8 mouse cellular contexts compared by ENCODE assay signal in the genomic region with DNA sequence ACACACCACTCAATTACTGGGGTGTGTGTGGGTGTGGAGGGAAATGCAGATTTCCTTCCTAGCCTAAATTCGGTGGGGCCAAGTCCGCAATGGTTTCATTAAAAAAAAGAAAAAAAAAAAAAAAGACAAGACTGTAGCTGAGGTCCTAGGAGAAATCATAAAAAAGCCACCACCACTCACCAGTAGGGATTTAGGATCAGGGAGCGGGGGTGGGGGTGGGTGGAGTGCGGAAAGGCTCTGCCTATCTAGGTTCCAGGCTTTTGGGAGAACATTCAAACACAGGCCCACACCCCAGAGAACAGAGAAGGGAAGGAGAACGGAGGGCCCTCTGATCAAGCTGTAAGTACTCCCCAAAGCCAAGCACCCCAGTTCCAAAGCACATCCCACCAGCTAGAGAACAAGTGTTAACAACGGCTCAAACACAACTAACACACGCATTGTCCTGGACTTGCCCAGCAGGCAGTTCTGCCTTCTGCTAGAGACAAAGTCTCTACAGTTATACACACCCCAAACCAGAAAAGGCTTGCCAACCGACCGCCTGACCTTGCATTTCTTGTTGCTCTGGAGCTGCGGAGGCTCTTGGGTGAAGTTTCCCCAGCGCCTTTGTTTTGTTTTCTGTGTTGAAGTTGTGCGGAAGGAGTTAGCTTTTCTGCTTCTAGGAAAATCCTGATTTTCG. TPM values are rescaled to one million over a fixed set of nuclear protein-coding genes. Genes with fewer than 3 reads are reported as not detected.
DNase-seq lines count a peak whose midpoint lies in the region; ATAC-seq and TF ChIP-seq lines count a peak whose summit lies in the region.

No protein-coding gene starts in this region.

- under 1% methylated on average over 13 of the region's 13 CpGs for WGBS in embryonic facial prominence, embryonic 10.5 days
- WGBS in liver, adult 2 months, result under 1% methylated on average over 13 of the region's 13 CpGs
- 0% methylated on average over 13 of the region's 13 CpGs for WGBS in neural tube, embryonic 13.5 days

- no peak for TF ChIP-seq POLR2A in liver, adult 2 months (IDR thresholded peaks at IDR 0.05; ENCODE audit: extremely low read depth, insufficient read depth, low read length)

- ATAC-seq in neural tube, embryonic 13.5 days (ENCODE audit: low read depth), result peak; percentile 73

- H3K9me3 ChIP-seq in embryonic facial prominence, embryonic 10.5 days, result no peaks in the 10 kb centered on the region
- H3K9me3 ChIP-seq in neural tube, embryonic 13.5 days, result no peaks in the 10 kb centered on the region

- peak overlapping the region; percentile 89 for H3K4me2 ChIP-seq in neural tube, embryonic 13.5 days

- H3K27me3 ChIP-seq in embryonic facial prominence, embryonic 10.5 days (replicated peaks; ENCODE audit: low read depth, poor library complexity, severe bottlenecking), result no peaks in the 10 kb centered on the region
- no peaks in the 10 kb centered on the region for H3K27me3 ChIP-seq in liver, adult 2 months (ENCODE audit: control insufficient read depth, insufficient read depth, low read length)
- no peaks in the 10 kb centered on the region for H3K27me3 ChIP-seq in neural tube, embryonic 13.5 days

- peak overlapping the region; percentile 67 for H3K9ac ChIP-seq in liver, adult 2 months (ENCODE audit: low read depth, low read length)
- peak overlapping the region; percentile 83 for H3K9ac ChIP-seq in neural tube, embryonic 13.5 days

- H3K36me3 ChIP-seq in embryonic facial prominence, embryonic 10.5 days (replicated peaks), result peaks cover 63% of the 10 kb centered on the region
- peaks cover 19% of the 10 kb centered on the region for H3K36me3 ChIP-seq in liver, adult 2 months (ENCODE audit: control insufficient read depth, insufficient read depth, low read length)
- peaks cover 28% of the 10 kb centered on the region for H3K36me3 ChIP-seq in neural tube, embryonic 13.5 days

- H3K4me1 ChIP-seq in embryonic facial prominence, embryonic 10.5 days, result peaks cover 27% of the 10 kb centered on the region
- peaks cover 20% of the 10 kb centered on the region for H3K4me1 ChIP-seq in liver, adult 2 months (ENCODE audit: control insufficient read depth, insufficient read depth, low read length)
- peaks cover 36% of the 10 kb centered on the region for H3K4me1 ChIP-seq in neural tube, embryonic 13.5 days (replicated peaks)

- H3K4me3 ChIP-seq in left cerebral cortex, adult 2 months, result peak overlapping the region; percentile 56
- H3K4me3 ChIP-seq in embryonic facial prominence, embryonic 10.5 days, result peak overlapping the region; percentile 76
- H3K4me3 ChIP-seq in liver, adult 2 months (ENCODE audit: insufficient read depth, low read depth, low read length), result peak overlapping the region; percentile 39
- peak overlapping the region; percentile 52 for H3K4me3 ChIP-seq in neural tube, embryonic 13.5 days

- intact Hi-C loops in left cerebral cortex, adult 2 months (cut with DNase I), result loop anchor here (1.0 kb wide), 1 partner anchor 64 kb away; no protein-coding TSS in a partner anchor
- intact Hi-C loops in heart, postnatal 36 days (cut with DNase I), result no loop called here

- H3K27ac ChIP-seq in left cerebral cortex, adult 2 months, result peak overlapping the region; percentile 97
- peak overlapping the region; percentile 91 for H3K27ac ChIP-seq in embryonic facial prominence, embryonic 10.5 days (replicated peaks)
- peak overlapping the region; percentile 79 for H3K27ac ChIP-seq in liver, adult 2 months (replicated peaks; ENCODE audit: insufficient read depth, low read depth, low read length)
- peak overlapping the region; percentile 92 for H3K27ac ChIP-seq in neural tube, embryonic 13.5 days (replicated peaks)

- H3K79me2 ChIP-seq in liver, adult 2 months (ENCODE audit: control insufficient read depth, insufficient read depth, low read length), result no peaks in the 10 kb centered on the region; the same call in 1 of the 2 replicates

- no peak; the same call in 1 of the 2 replicates for TF ChIP-seq CTCF in left cerebral cortex, adult 2 months (IDR thresholded peaks at IDR 0.05)
- TF ChIP-seq CTCF in liver, adult 2 months (IDR thresholded peaks at IDR 0.05; ENCODE audit: low read depth, low read length), result no peak

- peak in 1 of 2 experiments; percentile 28 for DNase-seq in left cerebral cortex, adult 2 months (ENCODE audit: extremely low spot score in 1 of 2, low spot score in 2 of 2)
- DNase-seq in left cerebral cortex, adult 8-10 months (ENCODE audit: low spot score in 2 of 2), result no peak
- DNase-seq in MEL-GATA-1-ER (ENCODE audit: extremely low read depth, low read depth), result peak; percentile 22
- no peak for DNase-seq in embryonic facial prominence, embryonic 10.5 days (ENCODE audit: low spot score)
- peak; percentile 41 to 61 for DNase-seq in heart, postnatal 36 days
- DNase-seq in liver, adult 2 months (ENCODE audit: extremely low read depth, low read depth, low spot score), result peak; percentile 59
- no peak for DNase-seq in cerebellum, adult 11-12 months

RNA-seq across cellular contexts. Expression of gene Grk2, which starts 27.2 kb away (rescaled TPM):
- total RNA-seq in left cerebral cortex, adult 2 months (2021), result 100 to 1,000 TPM; 236 to 248 TPM
- 100 to 1,000 TPM; 191 to 210 (median 203) TPM for total RNA-seq in left cerebral cortex, adult 8-10 months (2022)
- polyA plus RNA-seq in embryonic facial prominence, embryonic 10.5 days (2016; fragmentation: Nextera tagmentation; extraction: Ambion mirVana), result 12.5 and 14.8 TPM in 2 replicates
- total RNA-seq in heart, postnatal 36 days (2021), result 10 to 100 TPM; 47.5 to 50.4 TPM
- 11.3 and 16.4 TPM in 2 replicates for total RNA-seq in liver, adult 2 months (2014; rRNA removed)
- 23.4 and 30.3 TPM in 2 replicates for polyA plus RNA-seq in liver, adult 2 months (2012; rRNA removed)
- polyA plus RNA-seq in neural tube, embryonic 13.5 days (2015; fragmentation: Nextera tagmentation; extraction: Ambion mirVana), result 22.3 and 25.5 TPM in 2 replicates

RNA-seq across cellular contexts. Expression of gene Ankrd13d, which starts 50.3 kb away (rescaled TPM):
- total RNA-seq in left cerebral cortex, adult 2 months (2021), result 10 to 100 TPM; 68.7 to 75.0 TPM
- total RNA-seq in left cerebral cortex, adult 8-10 months (2022), result 10 to 100 TPM; 60.1 to 72.5 (median 69.0) TPM
- 6.3 and 7.6 TPM in 2 replicates for polyA plus RNA-seq in embryonic facial prominence, embryonic 10.5 days (2016; fragmentation: Nextera tagmentation; extraction: Ambion mirVana)
- total RNA-seq in heart, postnatal 36 days (2021), result under 1 TPM; 0.51 to 0.80 TPM
- 0.40 and 0.46 TPM in 2 replicates for total RNA-seq in liver, adult 2 months (2014; rRNA removed)
- polyA plus RNA-seq in liver, adult 2 months (2012; rRNA removed), result 0.27 and 0.60 TPM in 2 replicates
- 29.8 and 33.1 TPM in 2 replicates for polyA plus RNA-seq in neural tube, embryonic 13.5 days (2015; fragmentation: Nextera tagmentation; extraction: Ambion mirVana)

Comparison
In these comparisons a context has a peak if more than half of its experiments do, and no peak if none do; other contexts are left out.
1. DNase-seq: peak in MEL-GATA-1-ER (single experiment), heart, postnatal 36 days (2 of 2) and liver, adult 2 months (single experiment); none in left cerebral cortex, adult 8-10 months (0 of 2), embryonic facial prominence, embryonic 10.5 days (single experiment) and cerebellum, adult 11-12 months (single experiment).
2. RNA of gene Ankrd13d, which starts 50.3 kb away (total RNA-seq): 68.7 to 75.0 TPM in left cerebral cortex, adult 2 months and 60.1 to 72.5 TPM in left cerebral cortex, adult 8-10 months; 0.51 to 0.80 TPM in heart, postnatal 36 days and 0.40 to 0.46 TPM in liver, adult 2 months; every median in the first group is over 10 times any median in the second.
3. Peak in every context shown above with its lines, with median percentiles within 50 percentile points of each other: H3K27ac ChIP-seq and H3K4me3 ChIP-seq.